Mouse (Mus musculus): ENCODE data around the gene Stat3.

Gene Stat3

DNA sequence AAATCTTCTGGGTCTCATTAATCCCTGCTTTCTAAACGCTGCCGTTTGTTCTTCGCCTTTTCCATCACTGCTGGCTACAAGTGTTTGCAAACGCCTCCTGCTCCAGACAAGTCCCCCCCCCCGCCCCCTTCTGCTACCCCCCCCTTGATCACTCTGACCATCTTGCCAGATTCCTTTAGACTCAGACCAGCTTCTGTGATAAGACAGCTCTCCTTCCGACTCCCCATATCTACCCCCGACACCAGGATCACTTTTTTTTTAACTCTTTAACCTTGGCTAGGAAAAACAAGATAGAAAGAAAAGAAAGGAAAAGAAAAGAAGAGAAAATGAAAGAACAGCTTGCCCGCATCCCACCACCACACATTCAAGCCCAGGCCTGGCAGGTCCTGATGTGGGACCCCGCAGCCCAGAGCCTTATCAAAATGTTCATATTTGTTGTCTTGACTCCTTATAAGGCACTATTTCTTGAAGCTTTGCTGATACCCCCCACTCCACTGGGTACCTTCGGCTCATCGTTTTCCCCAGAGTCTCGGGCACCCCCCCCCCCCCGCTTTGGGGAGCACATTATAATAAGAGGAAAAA is 89.8 kb downstream of the Stat3 start:
- no peak for DNase-seq

DNA sequence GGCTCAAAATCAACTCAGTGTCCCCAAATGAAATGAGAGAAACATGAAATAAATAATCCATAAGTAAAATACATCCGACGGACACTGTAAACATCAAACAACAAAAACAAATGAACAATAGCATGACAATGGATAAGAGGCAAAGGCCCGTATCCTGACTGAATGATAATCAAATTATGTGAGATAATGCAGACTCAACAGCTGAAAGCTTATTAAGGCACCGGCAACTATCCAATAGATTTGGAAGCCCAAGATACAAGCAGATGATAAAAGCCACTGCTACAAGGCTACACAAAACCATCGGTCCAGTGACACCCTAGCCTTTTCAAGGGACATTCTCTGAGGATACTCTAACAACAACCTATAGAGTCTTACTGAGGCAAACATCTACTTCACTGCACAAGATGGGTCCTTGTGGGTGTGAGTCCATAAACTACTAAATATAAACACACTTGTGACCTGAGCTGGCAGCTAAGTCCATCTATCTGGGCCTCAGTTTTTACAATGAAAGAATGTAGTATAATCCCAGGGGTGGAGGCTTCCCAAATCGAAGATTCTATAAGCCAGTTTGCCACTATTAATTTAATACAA is 90.5 kb downstream of the Stat3 start:
- DNase-seq = no peak

DNA sequence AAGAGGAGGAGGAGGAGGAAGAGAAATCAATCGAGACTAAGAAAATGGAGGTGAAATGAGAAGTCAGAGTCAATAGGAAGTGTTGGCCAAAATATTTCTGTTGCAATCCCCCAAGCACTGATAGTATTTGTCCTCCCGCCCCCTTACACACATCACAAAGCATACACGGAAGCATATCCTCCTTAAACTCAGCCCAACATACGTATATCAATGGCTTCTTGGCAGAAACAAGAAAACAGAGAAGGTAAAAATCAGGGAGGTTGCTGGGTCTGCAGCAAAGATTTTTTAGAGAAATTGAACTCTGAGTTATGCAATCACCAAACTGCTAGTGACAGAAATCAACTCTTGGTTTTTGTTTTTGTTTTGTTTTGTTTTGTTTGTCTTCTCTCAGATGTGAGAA is 91.3 kb downstream of the Stat3 start:
- no peak for DNase-seq

DNA sequence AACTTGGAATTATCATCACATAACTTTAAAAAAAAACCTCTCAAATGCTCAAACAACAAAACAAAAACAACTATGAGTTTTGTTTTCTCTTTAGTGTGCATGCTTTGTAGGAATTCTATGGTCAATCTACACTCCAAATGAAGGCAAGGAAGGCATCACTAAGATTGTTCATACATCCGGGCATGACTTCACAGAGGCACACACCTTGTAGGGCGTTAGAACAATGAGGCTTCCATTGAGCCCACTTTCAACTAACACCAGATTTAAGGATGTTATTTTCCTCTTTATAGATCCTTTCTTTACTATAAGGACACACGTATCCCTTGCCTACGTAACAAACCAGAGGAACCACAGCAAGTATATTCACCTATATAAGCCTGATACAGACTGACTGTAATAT is 91.8 kb downstream of the Stat3 start:
- no peak for DNase-seq

DNA sequence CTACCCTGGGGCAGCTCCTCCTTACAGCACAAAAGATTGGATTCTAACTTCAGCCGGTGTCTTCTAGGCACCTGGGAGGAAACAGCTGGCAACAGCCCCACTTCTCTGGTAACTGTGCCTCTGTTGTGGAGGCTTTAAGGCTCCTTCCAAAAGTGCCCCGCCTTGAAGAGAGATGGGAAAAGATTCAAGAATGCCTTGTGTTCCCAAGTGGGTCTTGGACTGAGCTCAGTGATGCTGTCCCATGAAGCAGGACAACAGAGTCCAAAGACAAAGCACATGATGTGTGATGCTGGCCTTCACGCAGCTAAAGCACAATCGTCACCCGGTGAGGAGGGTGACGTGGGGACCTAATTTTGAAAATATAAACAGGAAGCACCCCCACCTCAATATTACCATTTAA is 93.5 kb downstream of the Stat3 start:
- DNase-seq = no peak

DNA sequence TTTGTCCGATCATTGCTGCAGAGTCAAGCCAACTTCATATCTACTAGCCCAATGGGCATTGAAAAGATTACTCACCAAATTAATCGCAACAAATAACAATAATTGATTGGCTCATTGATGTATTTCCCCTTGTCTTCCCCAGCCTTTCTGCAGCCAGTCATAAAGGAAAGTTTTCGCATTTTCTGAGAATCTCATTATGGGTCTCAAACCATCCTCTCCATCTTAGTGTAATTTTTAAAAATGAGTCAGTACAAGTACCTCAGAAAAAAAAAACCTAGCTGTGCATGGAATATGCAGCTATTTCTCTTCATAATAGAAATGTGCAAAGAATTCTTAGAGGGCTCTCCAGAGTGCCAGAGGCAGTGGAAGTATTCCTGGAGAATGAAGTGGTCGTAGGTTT is 95.2 kb downstream of the Stat3 start:
- no peak for DNase-seq

DNA sequence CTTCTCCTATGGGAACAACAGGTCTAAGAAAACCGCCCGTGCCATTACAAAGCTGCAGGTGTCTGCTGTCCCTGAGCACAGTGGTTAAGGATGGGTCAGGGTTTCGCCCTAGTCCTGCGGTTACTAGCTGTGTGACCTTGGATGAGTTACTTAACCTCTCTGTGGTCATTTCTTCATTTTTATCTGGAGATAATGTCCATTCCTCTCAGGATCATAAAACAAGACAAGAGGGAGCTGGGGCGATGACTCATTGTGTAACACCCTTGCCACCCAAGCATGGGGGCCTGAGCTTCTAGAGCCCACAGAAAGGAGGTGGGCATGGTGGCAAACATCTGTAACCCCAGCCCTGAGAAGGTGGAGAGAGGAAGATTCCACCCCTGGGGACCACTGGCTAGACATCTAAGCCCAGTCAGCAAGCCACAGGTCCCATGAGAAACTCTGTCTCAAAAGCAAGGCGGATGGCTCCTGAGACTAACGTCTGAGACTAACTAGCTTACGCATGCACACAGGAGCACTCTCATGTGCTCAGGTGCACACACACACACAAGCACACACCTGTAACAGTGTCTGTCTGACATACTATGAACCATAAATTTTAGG is 96.2 kb downstream of the Stat3 start:
- no peak for DNase-seq

DNA sequence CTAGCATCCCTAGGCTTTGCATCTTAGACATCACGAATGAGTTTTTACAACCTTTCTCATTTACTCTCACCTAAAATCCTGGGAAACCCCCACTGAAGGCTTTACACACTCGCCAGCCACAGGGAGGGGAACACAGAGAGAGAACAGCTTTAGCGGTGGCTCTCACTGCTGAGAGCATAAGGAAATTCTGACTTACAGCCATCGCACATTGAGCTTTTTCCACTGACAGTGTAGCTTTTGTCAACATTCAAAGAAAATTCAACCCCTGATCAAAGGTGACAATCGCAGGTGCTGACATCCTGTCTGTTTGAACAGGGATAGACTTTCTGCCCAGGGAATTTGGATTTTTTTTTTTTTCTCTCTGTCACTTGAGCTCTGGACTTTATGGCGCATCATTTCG is 97.3 kb downstream of the Stat3 start:
- DNase-seq = no peak

DNA sequence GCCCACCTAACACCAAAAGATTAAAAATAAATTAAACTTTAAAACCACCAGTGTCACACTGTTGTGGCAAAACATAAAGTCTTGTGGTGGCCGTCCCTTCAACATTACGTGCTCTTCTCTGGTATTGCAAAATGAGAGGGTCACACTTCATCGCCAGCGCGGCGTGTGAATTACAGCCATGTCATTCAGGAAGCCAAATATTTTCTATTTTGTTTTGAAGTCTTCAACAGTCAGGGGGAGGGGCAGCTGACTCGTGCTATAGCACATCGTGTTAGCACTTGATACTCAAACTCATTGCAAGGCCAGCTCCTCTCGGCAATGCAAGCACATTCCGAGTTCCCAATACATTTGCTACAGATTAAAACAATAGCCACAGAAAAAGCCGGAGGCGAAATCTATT is 98.5 kb downstream of the Stat3 start:
- no peak for DNase-seq

DNA sequence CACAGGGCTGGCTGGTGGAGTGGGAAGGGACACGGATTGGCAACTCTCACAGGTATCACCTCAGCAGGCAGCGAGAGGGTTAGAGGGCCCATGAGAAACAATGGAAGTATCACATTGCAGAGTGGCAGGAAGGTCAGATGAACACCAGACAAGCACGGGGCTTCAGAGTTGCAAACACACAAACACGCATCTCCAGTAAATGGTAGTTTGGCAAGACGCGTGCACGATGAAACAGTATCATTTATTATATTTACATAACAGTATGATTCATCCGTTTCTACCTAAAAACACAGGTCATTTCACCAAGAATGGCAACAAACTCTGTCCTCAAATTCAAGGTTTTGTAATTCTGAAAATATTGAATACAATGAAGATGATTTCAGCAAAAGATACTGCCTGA is 99.8 kb downstream of the Stat3 start:
- no peak for DNase-seq

DNA sequence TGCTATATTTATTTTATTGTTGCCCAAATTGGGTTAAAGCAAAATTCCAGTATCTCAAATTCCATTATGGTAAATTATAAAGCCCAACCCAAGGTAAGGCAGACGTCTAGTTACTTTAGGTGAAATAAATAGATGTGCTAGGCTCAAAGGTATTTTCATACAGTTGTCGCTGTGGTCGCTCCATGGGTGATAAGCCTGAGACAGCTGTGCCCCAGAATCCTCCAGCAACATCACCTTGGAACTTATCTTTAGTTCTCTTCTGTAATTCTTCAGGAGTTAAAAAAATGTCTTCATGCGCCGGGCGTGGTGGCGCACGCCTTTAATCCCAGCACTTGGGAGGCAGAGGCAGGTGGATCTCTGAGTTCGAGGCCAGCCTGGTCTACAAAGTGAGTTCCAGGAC is 100.4 kb downstream of the Stat3 start:
- no peak for DNase-seq

DNA sequence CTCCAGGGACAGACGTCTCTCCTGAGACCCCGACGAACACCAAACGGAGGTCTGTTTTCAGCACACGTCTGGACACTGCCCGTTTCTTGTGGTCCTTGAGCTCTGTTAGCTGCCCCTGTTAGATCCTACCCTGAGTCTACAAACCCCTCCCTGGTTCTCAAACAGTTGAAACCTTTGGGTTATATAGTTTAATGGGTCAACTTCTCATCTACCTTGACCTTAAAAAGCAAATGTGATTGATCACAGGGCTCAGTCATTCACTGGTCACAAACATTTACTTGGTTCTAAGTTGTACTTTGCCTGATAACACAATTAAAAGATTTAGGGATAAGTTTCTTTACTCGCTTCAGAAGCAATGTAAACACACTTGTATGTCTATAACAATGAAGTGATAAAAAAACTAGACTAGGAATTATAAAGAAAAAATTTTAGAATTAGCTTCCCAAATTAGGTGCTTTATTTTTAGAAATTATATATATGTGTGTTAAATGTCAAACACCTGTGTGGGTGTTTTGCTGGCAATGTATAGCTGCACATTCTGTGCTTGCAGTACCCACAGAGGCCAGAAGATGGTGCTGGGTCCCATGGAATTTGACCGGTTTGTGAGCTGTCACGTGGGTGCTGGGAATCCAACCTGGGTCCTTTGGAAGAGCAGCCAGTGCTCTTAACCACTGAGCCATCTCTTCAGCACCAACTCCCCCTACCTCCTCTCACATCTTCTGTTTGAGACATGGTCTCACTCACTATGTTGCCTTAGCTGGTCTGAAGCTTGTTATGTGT is 102.2 kb downstream of the Stat3 start:
- DNase-seq = no peak
